Mouse (Mus musculus) megakaryocyte, embryonic 14.5 days (primary cell): ENCODE results near the gene Abcg1. TPM values are rescaled to one million over a fixed set of nuclear protein-coding genes. Genes with fewer than 3 reads are reported as not detected.
A peak's percentile ranks its signal among the peaks of the same experiment; 100 is the strongest.

Source experiments
- H3K27me3 ChIP-seq: replicated peaks from 2 replicates; pipeline ENCODE3; 2012; ENCODE audit warnings: inconsistent platforms
- H3K36me3 ChIP-seq: replicated peaks from 2 replicates; pipeline ENCODE3; 2012; ENCODE audit warnings: low read length, inconsistent platforms, mixed read lengths
- H3K4me1 ChIP-seq: 2 replicates; pipeline ENCODE4 v1.6.1; 2012; ENCODE audit warnings: inconsistent platforms
- H3K4me3 ChIP-seq: replicated peaks from 2 replicates; pipeline ENCODE3; 2012; ENCODE audit warnings: moderate library complexity, mild to moderate bottlenecking, inconsistent platforms
- H3K9me3 ChIP-seq: 2 replicates; pipeline ENCODE4 v1.6.1; 2012; ENCODE audit warnings: inconsistent platforms
- FLI1 ChIP-seq: IDR thresholded peaks from 2 replicates; pipeline ENCODE4 v1.6.1; 2012; ENCODE audit warnings: low read length, inconsistent platforms, mixed read lengths
- GATA1 ChIP-seq: IDR thresholded peaks from 3 replicates; pipeline ENCODE4 v1.6.1; 2012; ENCODE audit warnings: mixed read lengths, low read length, inconsistent platforms, borderline replicate concordance
- polyA plus RNA-seq: library from polyadenylated mRNA; stranded (reverse); fragments of >175 nt; gene quantifications from 2 replicates; pipeline ENCODE4 v1.2.3, GENCODE M21; 2012; ENCODE audit warnings: low replicate concordance; ENCODE audit not compliant: insufficient read depth

Abcg1 gene
- polyA plus RNA-seq, 1 experiment = 7.8 TPM

GRCm38 (mm10) chr17:31038381-31038780 lies 19.1 kb upstream of the Abcg1 start:
- H3K36me3 ChIP-seq = no peaks in the 10 kb centered on the region
- H3K4me3 ChIP-seq = no peak overlapping the region
- no peaks in the 10 kb centered on the region for H3K9me3 ChIP-seq
- peaks cover 82% of the 10 kb centered on the region for H3K4me1 ChIP-seq
- TF ChIP-seq GATA1 (no peak), FLI1 (no peak)
- H3K27me3 ChIP-seq = peaks cover 2% of the 10 kb centered on the region

GRCm38 (mm10) chr17:31039626-31040025 lies 17.8 kb upstream of the Abcg1 start:
- peaks cover 2% of the 10 kb centered on the region for H3K27me3 ChIP-seq
- peaks cover 79% of the 10 kb centered on the region for H3K4me1 ChIP-seq
- no peaks in the 10 kb centered on the region for H3K9me3 ChIP-seq
- TF ChIP-seq FLI1 (no peak), GATA1 (no peak)
- H3K4me3 ChIP-seq = peak overlapping the region; percentile 81
- no peaks in the 10 kb centered on the region for H3K36me3 ChIP-seq

- Histone ChIP-seq H3K36me3 (no peaks in the 10 kb centered on the region), H3K4me1 (peaks cover 75% of the 10 kb centered on the region), H3K9me3 (no peaks in the 10 kb centered on the region), H3K27me3 (peaks cover 7% of the 10 kb centered on the region), H3K4me3 (no peak overlapping the region)
- TF ChIP-seq GATA1 (no peak), FLI1 (no peak)
These were observed 17.1 kb upstream of the Abcg1 start for GRCm38 (mm10) chr17:31040421-31040820.

GRCm38 (mm10) chr17:31042751-31043150 lies 14.7 kb upstream of the Abcg1 start:
- no peaks in the 10 kb centered on the region for H3K36me3 ChIP-seq
- no peaks in the 10 kb centered on the region for H3K9me3 ChIP-seq
- peaks cover 16% of the 10 kb centered on the region for H3K27me3 ChIP-seq
- H3K4me1 ChIP-seq = peaks cover 53% of the 10 kb centered on the region
- H3K4me3 ChIP-seq = no peak overlapping the region
- no peak for TF ChIP-seq FLI1

- Histone ChIP-seq H3K9me3 (peaks cover 17% of the 10 kb centered on the region), H3K4me3 (peak overlapping the region; percentile 99), H3K36me3 (peaks cover 7% of the 10 kb centered on the region), H3K4me1 (peaks cover 61% of the 10 kb centered on the region), H3K27me3 (peaks cover 13% of the 10 kb centered on the region)
- no peak for TF ChIP-seq GATA1
- no peak for TF ChIP-seq FLI1
These were observed 643 bp downstream of the Abcg1 start for GRCm38 (mm10) chr17:31057891-31058744.

GRCm38 (mm10) chr17:31058745-31059085 lies 1.2 kb downstream of the Abcg1 start:
- peaks cover 67% of the 10 kb centered on the region for H3K4me1 ChIP-seq
- peaks cover 13% of the 10 kb centered on the region for H3K27me3 ChIP-seq
- H3K36me3 ChIP-seq = peaks cover 7% of the 10 kb centered on the region
- TF ChIP-seq GATA1 = no peak
- TF ChIP-seq FLI1 = no peak
- peaks cover 11% of the 10 kb centered on the region for H3K9me3 ChIP-seq
- H3K4me3 ChIP-seq = peak overlapping the region; percentile 99

GRCm38 (mm10) chr17:31060196-31060587 lies 2.7 kb downstream of the Abcg1 start:
- Histone ChIP-seq H3K4me3 (peak overlapping the region; percentile 88), H3K4me1 (peaks cover 68% of the 10 kb centered on the region), H3K27me3 (peaks cover 13% of the 10 kb centered on the region), H3K36me3 (peaks cover 15% of the 10 kb centered on the region), H3K9me3 (no peaks in the 10 kb centered on the region)
- TF ChIP-seq GATA1 = no peak
- no peak for TF ChIP-seq FLI1

GRCm38 (mm10) chr17:31060588-31061345 lies 3.3 kb downstream of the Abcg1 start:
- no peak for TF ChIP-seq GATA1
- no peak for TF ChIP-seq FLI1
- H3K9me3 ChIP-seq = no peaks in the 10 kb centered on the region
- H3K27me3 ChIP-seq = peaks cover 10% of the 10 kb centered on the region
- peak overlapping the region; percentile 88 for H3K4me3 ChIP-seq
- peaks cover 21% of the 10 kb centered on the region for H3K36me3 ChIP-seq
- H3K4me1 ChIP-seq = peaks cover 68% of the 10 kb centered on the region

GRCm38 (mm10) chr17:31061346-31062095 lies 4.0 kb downstream of the Abcg1 start:
- Histone ChIP-seq H3K4me3 (peak overlapping the region; percentile 50), H3K9me3 (no peaks in the 10 kb centered on the region), H3K36me3 (peaks cover 28% of the 10 kb centered on the region), H3K27me3 (peaks cover 10% of the 10 kb centered on the region), H3K4me1 (peaks cover 68% of the 10 kb centered on the region)
- no peak for TF ChIP-seq FLI1
- TF ChIP-seq GATA1 = no peak
